Comparison of ENCODE assay signal across 11 mouse cellular contexts in the genomic region with DNA sequence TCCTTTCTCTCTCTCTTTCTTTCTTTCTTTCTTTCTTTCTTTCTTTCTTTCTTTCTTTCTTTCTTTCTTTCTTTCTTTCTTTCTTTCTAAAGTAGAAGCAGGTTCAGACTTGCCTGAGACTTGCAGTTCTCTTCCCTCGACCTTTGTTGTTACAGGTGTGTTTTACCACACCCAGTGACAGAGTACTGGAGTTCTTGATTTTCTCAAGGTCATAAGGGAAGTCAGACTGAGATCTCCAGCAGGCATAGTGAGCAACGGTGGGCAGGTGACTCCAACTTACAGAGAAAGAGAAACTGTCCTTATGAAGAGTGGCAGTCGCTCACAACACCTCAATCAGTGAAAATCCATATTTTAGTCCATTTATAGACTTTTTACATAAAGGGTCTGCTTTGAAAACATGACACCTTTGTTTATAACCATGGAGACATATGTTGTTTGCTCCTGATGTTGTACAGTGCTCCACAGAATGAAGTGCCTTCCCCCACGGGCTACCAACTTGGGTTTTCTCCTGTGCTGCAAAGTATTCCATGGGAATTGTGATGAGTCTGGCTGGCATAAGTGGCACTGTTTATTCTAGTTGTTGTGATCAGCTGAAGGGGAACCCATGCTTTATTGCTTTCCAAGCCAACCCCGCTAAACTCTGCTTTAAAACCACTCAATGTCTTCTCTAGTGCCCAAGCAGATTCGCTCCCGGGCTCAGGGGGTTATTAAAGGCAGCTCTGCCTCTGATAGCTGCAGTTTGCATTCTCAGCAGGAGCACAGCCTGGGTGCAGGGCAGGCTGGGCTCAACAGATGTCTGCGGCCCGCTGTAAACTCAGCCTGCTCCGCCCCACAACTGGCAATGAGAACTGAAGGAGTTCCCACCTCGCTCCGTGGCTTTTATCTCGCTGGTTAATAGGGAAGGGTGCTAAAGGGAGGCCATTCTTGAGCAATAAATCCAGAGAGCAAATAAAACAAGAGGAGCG.
DNase-seq lines count a peak whose midpoint lies in the region; ATAC-seq lines count a peak whose summit lies in the region.
"Had no signal": no experiment of that assay in that cellular context is flagged by ENCODE, and none has a peak within 500 bp of the region (broad histone marks: within the 10 kb centered on the region; RNA-seq: fewer than 3 reads in every experiment).

No protein-coding gene starts in this region.

- DNase-seq in gastrocnemius, postnatal 14 days, result peak; percentile 29
- no peak for DNase-seq in gastrocnemius, adult 18-20 months (ENCODE audit: low spot score)
- DNase-seq in midbrain, embryonic 11.5 days (ENCODE audit: low spot score, missing footprints), result peak; percentile 86
- DNase-seq in heart, postnatal 4 days, result peak; percentile 40
- DNase-seq in adrenal gland, postnatal 25 days, result no peak
- DNase-seq in cerebellum, postnatal 36 days, result no peak
- DNase-seq: adrenal gland, adult 2 months; cerebellum, adult 9-11 months; liver, embryonic 13.5 days had no signal

- H3K9ac ChIP-seq in midbrain, embryonic 11.5 days (ENCODE audit: low read length), result no peak overlapping the region
- no peak overlapping the region for H3K9ac ChIP-seq in midbrain, embryonic 16.5 days (ENCODE audit: low read depth, low read length)
- H3K9ac ChIP-seq in stomach, embryonic 16.5 days (ENCODE audit: low read length), result peak overlapping the region; percentile 20; the same call in 1 of the 2 replicates
- H3K9ac ChIP-seq: liver, embryonic 13.5 days had no signal

- H3K9me3 ChIP-seq in midbrain, embryonic 11.5 days (ENCODE audit: control insufficient read depth, low read length), result no peaks in the 10 kb centered on the region
- no peaks in the 10 kb centered on the region for H3K9me3 ChIP-seq in midbrain, embryonic 16.5 days (replicated peaks; ENCODE audit: control insufficient read depth, low read length, poor library complexity, severe bottlenecking)
- H3K9me3 ChIP-seq in stomach, embryonic 16.5 days (replicated peaks; ENCODE audit: control insufficient read depth, low read length), result no peaks in the 10 kb centered on the region
- H3K9me3 ChIP-seq: liver, embryonic 13.5 days had no signal

- intact Hi-C loops in gastrocnemius, postnatal 14 days (cut with DNase I; ENCODE audit: low total_unique reads), result no loop called here

- no peak overlapping the region for H3K4me3 ChIP-seq in midbrain, embryonic 11.5 days (ENCODE audit: low read depth, low read length)
- no peak overlapping the region for H3K4me3 ChIP-seq in midbrain, embryonic 16.5 days (ENCODE audit: low read depth, low read length)
- H3K4me3 ChIP-seq in stomach, embryonic 16.5 days (replicated peaks; ENCODE audit: low read length), result no peak overlapping the region
- H3K4me3 ChIP-seq: liver, embryonic 13.5 days had no signal

- H3K4me2 ChIP-seq in midbrain, embryonic 11.5 days, result no peak overlapping the region
- H3K4me2 ChIP-seq in midbrain, embryonic 16.5 days (ENCODE audit: low read length), result no peak overlapping the region
- H3K4me2 ChIP-seq in stomach, embryonic 16.5 days (ENCODE audit: low read depth, low read length), result no peak overlapping the region
- H3K4me2 ChIP-seq: liver, embryonic 13.5 days had no signal

- H3K27me3 ChIP-seq in midbrain, embryonic 11.5 days (ENCODE audit: control insufficient read depth, insufficient read depth, low read length), result no peaks in the 10 kb centered on the region
- H3K27me3 ChIP-seq in midbrain, embryonic 16.5 days (ENCODE audit: control insufficient read depth, insufficient read depth, low read depth, low read length), result no peaks in the 10 kb centered on the region
- no peaks in the 10 kb centered on the region for H3K27me3 ChIP-seq in stomach, embryonic 16.5 days (ENCODE audit: control insufficient read depth, insufficient read depth, low read length)
- H3K27me3 ChIP-seq: liver, embryonic 13.5 days had no signal

- H3K27ac ChIP-seq in midbrain, embryonic 11.5 days (ENCODE audit: low read depth, low read length), result no peak overlapping the region
- no peak overlapping the region for H3K27ac ChIP-seq in midbrain, embryonic 16.5 days (ENCODE audit: low read length)
- H3K27ac ChIP-seq in stomach, embryonic 16.5 days (ENCODE audit: low read length), result peak overlapping the region; percentile 18; the same call in 1 of the 2 replicates
- H3K27ac ChIP-seq: liver, embryonic 13.5 days had no signal

- no peak; the same call in 1 of the 2 replicates for ATAC-seq in midbrain, embryonic 11.5 days (ENCODE audit: low FRiP score)
- no peak for ATAC-seq in midbrain, embryonic 16.5 days
- ATAC-seq in stomach, embryonic 16.5 days (ENCODE audit: insufficient read depth, low FRiP score), result peak; percentile 68; the same call in 1 of the 2 replicates

- WGBS in midbrain, embryonic 11.5 days, result 25% methylated on average over 14 of the region's 14 CpGs
- 31% methylated on average over 14 of the region's 14 CpGs for WGBS in midbrain, embryonic 16.5 days
- 23% methylated on average over 14 of the region's 14 CpGs for WGBS in stomach, embryonic 16.5 days

- peaks cover 2% of the 10 kb centered on the region; the same call in 1 of the 2 replicates for H3K4me1 ChIP-seq in midbrain, embryonic 11.5 days (ENCODE audit: control insufficient read depth, insufficient read depth, low read length)
- 0 out of 2 replicates have a peak, but pooled peaks cover 2% of the 10 kb centered on the region for H3K4me1 ChIP-seq in midbrain, embryonic 16.5 days (ENCODE audit: control insufficient read depth, insufficient read depth, low read length)
- peaks cover 7% of the 10 kb centered on the region; the same call in 1 of the 2 replicates for H3K4me1 ChIP-seq in stomach, embryonic 16.5 days (ENCODE audit: control insufficient read depth, insufficient read depth, low read length)

- H3K36me3 ChIP-seq in midbrain, embryonic 11.5 days (ENCODE audit: control insufficient read depth, insufficient read depth, low read length), result no peaks in the 10 kb centered on the region
- H3K36me3 ChIP-seq in midbrain, embryonic 16.5 days (ENCODE audit: control insufficient read depth, insufficient read depth, low read length), result no peaks in the 10 kb centered on the region
- no peaks in the 10 kb centered on the region for H3K36me3 ChIP-seq in stomach, embryonic 16.5 days (ENCODE audit: control insufficient read depth, insufficient read depth, low read length)
- H3K36me3 ChIP-seq: liver, embryonic 13.5 days had no signal

Comparison
In these comparisons a context has a peak if more than half of its experiments do, and no peak if none do; other contexts are left out.
1. DNase-seq: peak in gastrocnemius, postnatal 14 days (single experiment), midbrain, embryonic 11.5 days (single experiment) and heart, postnatal 4 days (single experiment); none in gastrocnemius, adult 18-20 months (single experiment), adrenal gland, postnatal 25 days (single experiment) and cerebellum, postnatal 36 days (0 of 2).